Mouse (Mus musculus): ENCODE measurements around the gene Clcnkb. TPM values are rescaled to one million over a fixed set of nuclear protein-coding genes. Genes with fewer than 3 reads are reported as not detected.

Gene Clcnkb
- polyA plus RNA-seq, 1 experiment from 2014 or later: not detected

- Histone ChIP-seq H3K9me3 (no peaks in the 10 kb centered on the region), H3K27me3 (replicated peaks) (peaks cover 26% of the 10 kb centered on the region), H3K36me3 (no peaks in the 10 kb centered on the region), H3K4me2 (no peak overlapping the region), H3K27ac (no peak overlapping the region), H3K9ac (no peak overlapping the region), H3K4me3 (replicated peaks) (no peak overlapping the region), H3K4me1 (0 out of 2 replicates have a peak, but pooled peaks cover 5% of the 10 kb centered on the region)
- ATAC-seq (ENCODE audit: insufficient read depth, low FRiP score, low read depth): no peak
- 47% methylated on average over 7 of the region's 7 CpGs for WGBS
Observed at GRCm38 (mm10) chr4:141365876-141366275, 49.9 kb downstream of the Clcnkb start.

- 63% methylated on average over 8 of the region's 8 CpGs for WGBS
- Histone ChIP-seq H3K4me1 (0 out of 2 replicates have a peak, but pooled peaks cover 6% of the 10 kb centered on the region), H3K4me3 (replicated peaks) (no peak overlapping the region), H3K9ac (no peak overlapping the region), H3K27ac (no peak overlapping the region), H3K36me3 (no peaks in the 10 kb centered on the region), H3K4me2 (no peak overlapping the region), H3K9me3 (no peaks in the 10 kb centered on the region), H3K27me3 (replicated peaks) (peaks cover 26% of the 10 kb centered on the region)
- ATAC-seq (ENCODE audit: insufficient read depth, low FRiP score, low read depth): no peak
Observed at GRCm38 (mm10) chr4:141365126-141365525, 50.7 kb downstream of the Clcnkb start.

- Histone ChIP-seq H3K27ac (no peak overlapping the region), H3K4me3 (replicated peaks) (no peak overlapping the region), H3K27me3 (replicated peaks) (peaks cover 21% of the 10 kb centered on the region), H3K36me3 (no peaks in the 10 kb centered on the region), H3K4me1 (peaks cover 21% of the 10 kb centered on the region; the same call in 1 of the 2 replicates), H3K9me3 (no peaks in the 10 kb centered on the region), H3K9ac (no peak overlapping the region), H3K4me2 (no peak overlapping the region)
- WGBS: 19% methylated on average over 11 of the region's 11 CpGs
- no peak for ATAC-seq (ENCODE audit: insufficient read depth, low FRiP score, low read depth)
Observed at GRCm38 (mm10) chr4:141362937-141363548, 52.8 kb downstream of the Clcnkb start.

GRCm38 (mm10) chr4:141360846-141361245 is 55.0 kb downstream of the Clcnkb start:
- Histone ChIP-seq H3K4me2 (no peak overlapping the region), H3K27me3 (replicated peaks) (peaks cover 12% of the 10 kb centered on the region), H3K36me3 (no peaks in the 10 kb centered on the region), H3K9ac (no peak overlapping the region), H3K27ac (no peak overlapping the region), H3K4me1 (peaks cover 16% of the 10 kb centered on the region; the same call in 1 of the 2 replicates), H3K9me3 (no peaks in the 10 kb centered on the region), H3K4me3 (replicated peaks) (no peak overlapping the region)
- ATAC-seq (ENCODE audit: insufficient read depth, low FRiP score, low read depth): no peak
- WGBS: 34% methylated on average over 7 of the region's 7 CpGs

GRCm38 (mm10) chr4:141359222-141359621 is 56.6 kb downstream of the Clcnkb start:
- no peak overlapping the region for H3K4me2 ChIP-seq
- no peak overlapping the region for H3K4me3 ChIP-seq (replicated peaks)
- peaks cover 16% of the 10 kb centered on the region; the same call in 1 of the 2 replicates for H3K4me1 ChIP-seq
- WGBS: 68% methylated on average over 6 of the region's 6 CpGs
- no peak overlapping the region for H3K9ac ChIP-seq
- peaks cover 3% of the 10 kb centered on the region; the same call in 1 of the 2 replicates for H3K27me3 ChIP-seq (replicated peaks)
- no peak for ATAC-seq (ENCODE audit: insufficient read depth, low FRiP score, low read depth)
- peak overlapping the region; percentile 63 for H3K27ac ChIP-seq
- no peaks in the 10 kb centered on the region for H3K9me3 ChIP-seq
- no peaks in the 10 kb centered on the region for H3K36me3 ChIP-seq

GRCm38 (mm10) chr4:141357811-141358210 is 58.0 kb downstream of the Clcnkb start:
- Histone ChIP-seq H3K36me3 (no peaks in the 10 kb centered on the region), H3K9me3 (no peaks in the 10 kb centered on the region), H3K27ac (no peak overlapping the region), H3K9ac (no peak overlapping the region), H3K4me2 (no peak overlapping the region), H3K4me1 (peaks cover 21% of the 10 kb centered on the region; the same call in 1 of the 2 replicates), H3K27me3 (replicated peaks) (no peaks in the 10 kb centered on the region), H3K4me3 (replicated peaks) (no peak overlapping the region)
- no peak for ATAC-seq (ENCODE audit: insufficient read depth, low FRiP score, low read depth)

Other genes with a start within 250 kb of the Clcnkb start
- 5.8 TPM in 2 replicates for gene Rsg1, start 202.1 kb downstream of the Clcnkb start, polyA plus RNA-seq (2015; fragmentation: Nextera tagmentation; extraction: Ambion mirVana)
- 20.9 and 24.3 TPM in 2 replicates for gene Arhgef19, start 176.5 kb downstream of the Clcnkb start, polyA plus RNA-seq (2015; fragmentation: Nextera tagmentation; extraction: Ambion mirVana)
- gene Epha2, start 114.8 kb downstream of the Clcnkb start, polyA plus RNA-seq (2015; fragmentation: Nextera tagmentation; extraction: Ambion mirVana): 5.9 and 7.3 TPM in 2 replicates
- gene Fam131c, start 47.8 kb downstream of the Clcnkb start, polyA plus RNA-seq (2015; fragmentation: Nextera tagmentation; extraction: Ambion mirVana): 2.8 and 3.9 TPM in 2 replicates
- gene Clcnka, start 17.3 kb downstream of the Clcnkb start, polyA plus RNA-seq (2015; fragmentation: Nextera tagmentation; extraction: Ambion mirVana): 0.21 and 0.35 TPM in 2 replicates
- 2.4 and 2.8 TPM in 2 replicates for gene Hspb7, start 4.8 kb upstream of the Clcnkb start, polyA plus RNA-seq (2015; fragmentation: Nextera tagmentation; extraction: Ambion mirVana)
- not detected in 2 replicates for gene Srarp, start 20.1 kb upstream of the Clcnkb start, polyA plus RNA-seq (2015; fragmentation: Nextera tagmentation; extraction: Ambion mirVana)
- gene Zbtb17, start 28.6 kb upstream of the Clcnkb start, polyA plus RNA-seq (2015; fragmentation: Nextera tagmentation; extraction: Ambion mirVana): 27.5 and 30.9 TPM in 2 replicates
- gene Spen, start 122.6 kb upstream of the Clcnkb start, polyA plus RNA-seq (2015; fragmentation: Nextera tagmentation; extraction: Ambion mirVana): 8.4 and 10.4 TPM in 2 replicates
- 71.1 and 77.2 TPM in 2 replicates for gene Fblim1, start 190.1 kb upstream of the Clcnkb start, polyA plus RNA-seq (2015; fragmentation: Nextera tagmentation; extraction: Ambion mirVana)
- 4.0 and 6.1 TPM in 2 replicates for gene Tmem82, start 202.6 kb upstream of the Clcnkb start, polyA plus RNA-seq (2015; fragmentation: Nextera tagmentation; extraction: Ambion mirVana)
- 0.71 and 0.76 TPM in 2 replicates for gene Slc25a34, start 207.8 kb upstream of the Clcnkb start, polyA plus RNA-seq (2015; fragmentation: Nextera tagmentation; extraction: Ambion mirVana)
- gene Plekhm2, start 248.9 kb upstream of the Clcnkb start, polyA plus RNA-seq (2015; fragmentation: Nextera tagmentation; extraction: Ambion mirVana): 6.2 and 6.9 TPM in 2 replicates

Measured in stomach, embryonic 15.5 days (tissue).